Mouse (Mus musculus): ENCODE measurements around the gene Ankrd17.
"Not testable (repeated sequence)": the region's sequence is repeated elsewhere in the genome, so short reads cannot be mapped to it uniquely, and the experiment has no call there.

Gene Ankrd17

GRCm38 (mm10) chr5:90338177-90339091 is 27.9 kb downstream of the Ankrd17 start:
- DNase-seq (ENCODE audit: low spot score in 2 of 2), result no peak

GRCm38 (mm10) chr5:90332478-90332877 is 33.9 kb downstream of the Ankrd17 start:
- no peak for DNase-seq (ENCODE audit: low spot score in 2 of 2)

GRCm38 (mm10) chr5:90331071-90331470 is 35.3 kb downstream of the Ankrd17 start:
- no peak for DNase-seq (ENCODE audit: low spot score in 2 of 2)

GRCm38 (mm10) chr5:90298396-90298795 is 68.0 kb downstream of the Ankrd17 start:
- no peak for DNase-seq (ENCODE audit: low spot score in 2 of 2)

- DNase-seq (ENCODE audit: low spot score in 2 of 2), result no peak
Observed at GRCm38 (mm10) chr5:90289887-90290286, 76.5 kb downstream of the Ankrd17 start.

- DNase-seq (ENCODE audit: low spot score in 2 of 2), result no peak
Observed at GRCm38 (mm10) chr5:90286559-90286958, 79.8 kb downstream of the Ankrd17 start.

GRCm38 (mm10) chr5:90280061-90280460 is 86.3 kb downstream of the Ankrd17 start:
- no peak for DNase-seq (ENCODE audit: low spot score in 2 of 2)

- no peak for DNase-seq (ENCODE audit: low spot score in 2 of 2)
Observed at GRCm38 (mm10) chr5:90279418-90279817, 87.0 kb downstream of the Ankrd17 start.

- no peak for DNase-seq (ENCODE audit: low spot score in 2 of 2)
Observed at GRCm38 (mm10) chr5:90277443-90277842, 88.9 kb downstream of the Ankrd17 start.

- no peak for DNase-seq (ENCODE audit: low spot score in 2 of 2)
Observed at GRCm38 (mm10) chr5:90274806-90275205, 91.6 kb downstream of the Ankrd17 start.

- DNase-seq (ENCODE audit: low spot score in 2 of 2), result not testable (repeated sequence)
Observed at GRCm38 (mm10) chr5:90262230-90262629, 104.1 kb downstream of the Ankrd17 start.

- DNase-seq (ENCODE audit: low spot score in 2 of 2), result no peak
Observed at GRCm38 (mm10) chr5:90257023-90257422, 109.4 kb downstream of the Ankrd17 start.

GRCm38 (mm10) chr5:90247503-90247902 is 118.9 kb downstream of the Ankrd17 start:
- no peak for DNase-seq (ENCODE audit: low spot score in 2 of 2)

GRCm38 (mm10) chr5:90246987-90247386 is 119.4 kb downstream of the Ankrd17 start:
- DNase-seq (ENCODE audit: low spot score in 2 of 2), result no peak

GRCm38 (mm10) chr5:90246567-90246966 is 119.8 kb downstream of the Ankrd17 start:
- DNase-seq (ENCODE audit: low spot score in 2 of 2), result no peak

- no peak for DNase-seq (ENCODE audit: low spot score in 2 of 2)
Observed at GRCm38 (mm10) chr5:90245416-90245815, 121.0 kb downstream of the Ankrd17 start.

GRCm38 (mm10) chr5:90235217-90235616 is 131.2 kb downstream of the Ankrd17 start:
- DNase-seq (ENCODE audit: low spot score in 2 of 2), result no peak

- no peak for DNase-seq (ENCODE audit: low spot score in 2 of 2)
Observed at GRCm38 (mm10) chr5:90233305-90233704, 133.1 kb downstream of the Ankrd17 start.

GRCm38 (mm10) chr5:90229760-90230159 is 136.6 kb downstream of the Ankrd17 start:
- no peak for DNase-seq (ENCODE audit: low spot score in 2 of 2)

- DNase-seq (ENCODE audit: low spot score in 2 of 2), result no peak
Observed at GRCm38 (mm10) chr5:90226696-90227095, 139.7 kb downstream of the Ankrd17 start.

- DNase-seq (ENCODE audit: low spot score in 2 of 2), result no peak
Observed at GRCm38 (mm10) chr5:90224730-90225129, 141.6 kb downstream of the Ankrd17 start.

GRCm38 (mm10) chr5:90223534-90224381 is 142.6 kb downstream of the Ankrd17 start, which contains the start of gene Cox18:
Gene Cox18 (minus strand): TSS chr5:90224001.
- peak; percentile 97 for DNase-seq (ENCODE audit: low spot score in 2 of 2)
